Mouse (Mus musculus) lung, postnatal 0 days (tissue): ENCODE measurements around the gene Homer2.

Experiments
- CTCF ChIP-seq: IDR thresholded peaks from 2 replicates; pipeline ENCODE4 v1.5.1; 2016; ENCODE audit warnings: antibody characterized with exemption, mild to moderate bottlenecking
- EP300 ChIP-seq: IDR thresholded peaks from 2 replicates; pipeline ENCODE4 v1.6.1; 2016; ENCODE audit warnings: antibody characterized with exemption, mild to moderate bottlenecking, control low read depth

- TF ChIP-seq CTCF, result no peak
- no peak for TF ChIP-seq EP300
Measured at GRCm38 (mm10) chr7:81566332-81566731, 141.0 kb downstream of the Homer2 start.
